Mouse (Mus musculus) C2C12 (cell line): Measurements from ENCODE around the gene Gm21887.
"Not testable (repeated sequence)": the region's sequence is repeated elsewhere in the genome, so short reads cannot be mapped to it uniquely, and the experiment has no call there.

Source experiments
- CTCF ChIP-seq: IDR thresholded peaks from one replicate; pipeline ENCODE4 v1.5.1; 2011; ENCODE audit not compliant: control insufficient read depth, insufficient read depth, insufficient read length
- MAX ChIP-seq: IDR thresholded peaks from one replicate; pipeline ENCODE4 v1.6.1; 2011; ENCODE audit warnings: mild to moderate bottlenecking, control low read depth
- USF1 ChIP-seq: IDR thresholded peaks from one replicate; pipeline ENCODE4 v1.6.1; 2011; ENCODE audit warnings: low read depth, mild to moderate bottlenecking, control low read depth, moderate library complexity

DNA sequence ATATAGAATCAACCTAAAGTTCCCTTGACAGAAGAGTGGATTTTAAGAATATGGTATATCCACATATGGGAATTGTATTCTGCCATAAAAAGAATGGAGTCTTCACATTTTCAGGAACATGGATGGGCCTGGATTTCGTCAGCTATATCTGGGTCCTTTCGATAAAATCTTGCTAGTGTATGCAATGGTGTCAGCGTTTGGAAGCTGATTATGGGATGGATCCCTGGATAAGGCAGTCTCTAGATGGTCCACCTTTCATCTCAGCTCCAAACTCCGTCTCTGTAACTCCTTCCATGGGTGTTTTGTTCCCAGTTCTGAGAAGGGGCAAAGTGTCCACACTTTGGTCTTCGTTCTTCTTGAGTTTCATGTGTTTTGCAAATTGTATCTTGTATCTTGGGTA lies 33.1 kb upstream of the Gm21887 start:
- TF ChIP-seq MAX, CTCF, USF1: not testable (repeated sequence)
